Mouse (Mus musculus) lung, embryonic 14.5 days (tissue): Measurements from ENCODE around the gene Prcd. TPM values are rescaled to one million over a fixed set of nuclear protein-coding genes. Genes with fewer than 3 reads are reported as not detected.

Experiments
- ATAC-seq: fragments of 200-750 bp; cut with Nextera tagmentation; 2 replicates; pipeline ENCODE4 v1.8.0; 2017; ENCODE audit warnings: mild to moderate bottlenecking, moderate TSS enrichment, moderate library complexity; ENCODE audit not compliant: insufficient read depth
- DNase-seq: peaks from one replicate; pipeline ENCODE4 v3.0.0-alpha.2; 2015
- H3K27ac ChIP-seq: fragments of 300-500 bp; sonication (generic); 2 replicates; pipeline ENCODE4 v1.5.1; 2014; ENCODE audit warnings: low read depth, mild to moderate bottlenecking, moderate library complexity
- H3K27me3 ChIP-seq: fragments of 300-500 bp; sonication (generic); 2 replicates; pipeline ENCODE4 v1.6.1; 2014; ENCODE audit warnings: low read length, control low read depth; ENCODE audit not compliant: insufficient read depth
- H3K36me3 ChIP-seq: fragments of 300-500 bp; sonication (generic); 2 replicates; pipeline ENCODE4 v1.6.1; 2014; ENCODE audit warnings: control low read depth; ENCODE audit not compliant: insufficient read depth
- H3K4me1 ChIP-seq: fragments of 300-500 bp; sonication (generic); 2 replicates; pipeline ENCODE4 v1.6.1; 2014; ENCODE audit warnings: antibody characterized with exemption, control low read depth; ENCODE audit not compliant: insufficient read depth
- H3K4me2 ChIP-seq: fragments of 300-500 bp; sonication (generic); 2 replicates; pipeline ENCODE4 v1.6.1; 2014; ENCODE audit warnings: mild to moderate bottlenecking
- H3K4me3 ChIP-seq: fragments of 300-500 bp; sonication (generic); 2 replicates; pipeline ENCODE4 v1.5.1; 2014; ENCODE audit warnings: low read depth, low read length
- H3K9ac ChIP-seq: fragments of 300-500 bp; sonication (generic); 2 replicates; pipeline ENCODE4 v1.6.1; 2014
- H3K9me3 ChIP-seq: fragments of 300-500 bp; sonication (generic); 2 replicates; pipeline ENCODE4 v1.6.1; 2016; ENCODE audit warnings: low read depth, low read length, control low read depth
- CTCF ChIP-seq: IDR thresholded peaks from 2 replicates; pipeline ENCODE4 v1.5.1; 2016; ENCODE audit warnings: antibody characterized with exemption, low read depth
- WGBS: fragments of 180-500 bp; shearing (Covaris S2); extraction: QIAGEN DNeasy Blood & Tissue Kit; methylation state at CpG from one replicate; pipeline ENCODE4 v1.1.7; 2014; 5-methylcytosine and 5-hydroxymethylcytosine counted together
- polyA plus RNA-seq: library from polyadenylated mRNA; unstranded; fragments of >200 nt; fragmentation: Nextera tagmentation; extraction: Ambion mirVana; gene quantifications from 2 replicates; pipeline ENCODE4 v1.2.1, GENCODE M21; 2014

Gene Prcd
- polyA plus RNA-seq, 1 experiment from 2014 or later, result 1.6 TPM

DNA sequence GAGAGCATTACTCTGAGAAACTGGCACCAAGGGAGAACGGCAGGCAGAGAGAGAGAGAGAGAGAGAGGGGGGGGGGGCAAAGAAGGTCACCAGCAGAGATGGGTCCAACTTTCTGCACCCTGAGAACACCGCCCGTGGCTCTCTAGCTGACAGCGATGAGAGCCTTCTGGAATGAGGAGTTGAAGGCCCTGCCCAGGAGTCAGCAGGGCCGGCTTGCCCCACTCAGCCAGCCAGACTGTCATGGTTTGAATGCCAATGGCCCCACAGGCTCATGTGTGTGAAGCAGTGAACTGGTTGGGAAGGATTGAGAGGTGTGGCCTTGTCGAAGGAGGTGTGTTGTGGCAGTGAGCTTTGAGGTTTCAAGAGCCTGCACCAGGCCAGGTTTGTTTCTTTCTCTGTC, 40.1 kb upstream of the Prcd start:
- Histone ChIP-seq H3K9me3 (no peaks in the 10 kb centered on the region), H3K36me3 (peaks cover 2% of the 10 kb centered on the region; the same call in 1 of the 2 replicates), H3K4me2 (no peak overlapping the region), H3K27ac (no peak overlapping the region), H3K4me3 (no peak overlapping the region), H3K27me3 (no peaks in the 10 kb centered on the region), H3K4me1 (peaks cover 18% of the 10 kb centered on the region), H3K9ac (no peak overlapping the region)
- WGBS, result 77% methylated on average over 6 of the region's 6 CpGs
- ATAC-seq (no peak), DNase-seq (no peak)
- no peak for TF ChIP-seq CTCF

DNA sequence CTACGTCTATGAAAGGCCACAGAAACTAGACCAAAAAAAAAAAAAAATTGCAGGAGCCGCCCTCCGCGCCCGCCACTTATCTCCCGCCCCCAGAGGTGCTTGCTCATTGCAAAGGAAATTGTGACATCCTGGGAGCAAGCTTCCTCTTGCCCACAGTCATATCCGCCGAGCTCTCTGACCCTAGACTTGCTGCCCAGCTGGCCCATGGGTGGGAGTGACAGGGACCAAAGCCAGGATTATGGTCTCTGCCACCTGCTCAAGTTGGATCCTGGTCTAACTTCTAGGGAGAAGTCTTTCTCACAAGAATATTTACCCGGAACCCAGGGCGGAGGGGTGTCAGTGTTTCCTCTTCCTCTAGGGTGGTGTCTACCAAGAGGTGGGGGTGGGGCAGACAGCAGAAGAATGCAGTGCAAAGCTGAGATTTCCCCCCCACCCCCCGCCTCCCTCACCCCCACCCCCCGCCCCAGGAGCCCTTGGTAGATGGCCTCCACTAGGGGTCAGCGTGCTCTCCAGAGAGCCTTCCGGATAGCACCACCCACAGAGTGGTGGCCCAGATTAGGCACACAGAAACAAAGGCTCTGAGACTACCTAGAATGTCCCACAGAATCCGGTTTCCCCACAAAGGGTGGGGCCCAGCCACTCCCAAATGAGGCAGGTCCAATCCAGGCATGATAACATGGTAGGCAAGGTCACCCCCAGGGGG, 37.4 kb upstream of the Prcd start:
- no peaks in the 10 kb centered on the region for H3K36me3 ChIP-seq
- H3K4me3 ChIP-seq, result no peak overlapping the region
- ATAC-seq (0 out of 2 replicates have a peak, but pooled peaks have one; percentile 13), DNase-seq (peak; percentile 71)
- TF ChIP-seq CTCF, result peak; percentile 37; the same call in 1 of the 2 replicates
- H3K27ac ChIP-seq, result peak overlapping the region; percentile 31
- peak overlapping the region; percentile 30 for H3K4me2 ChIP-seq
- WGBS, result 34% methylated on average over 15 of the region's 15 CpGs
- no peaks in the 10 kb centered on the region for H3K9me3 ChIP-seq
- H3K9ac ChIP-seq, result no peak overlapping the region
- H3K4me1 ChIP-seq, result peaks cover 39% of the 10 kb centered on the region
- H3K27me3 ChIP-seq, result no peaks in the 10 kb centered on the region

DNA sequence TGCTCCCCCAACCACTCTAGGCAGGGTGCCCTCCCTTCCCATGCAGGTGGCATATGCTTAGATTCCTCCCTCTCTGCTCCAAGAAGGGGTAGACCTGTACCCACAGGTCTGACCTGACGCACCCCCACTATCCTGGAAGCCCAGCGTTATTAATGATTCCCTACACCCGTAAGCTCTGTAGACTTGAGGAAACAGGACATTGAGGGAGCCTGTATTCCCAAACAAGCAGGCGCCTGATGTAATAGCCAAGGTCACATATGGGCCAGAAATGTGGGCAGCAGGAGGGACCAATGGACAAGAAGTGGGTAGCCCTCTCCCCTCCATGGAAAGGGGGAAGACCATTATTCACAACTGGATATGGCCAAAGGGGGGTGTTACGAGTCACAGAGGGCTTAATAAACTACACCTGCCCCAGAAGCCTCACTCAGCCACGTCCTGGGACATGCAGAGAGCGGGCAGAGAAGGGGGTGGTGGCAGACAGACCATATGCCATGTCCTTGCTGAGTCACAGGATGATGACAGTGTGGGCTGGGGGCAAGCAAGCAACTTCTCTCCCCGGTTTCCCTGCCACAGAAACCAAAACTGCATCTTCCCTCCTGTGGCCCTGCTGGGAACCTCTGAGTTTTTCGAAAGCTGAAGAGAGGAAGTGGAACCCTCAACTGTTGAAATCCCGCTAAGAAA, 36.8 kb upstream of the Prcd start:
- no peaks in the 10 kb centered on the region for H3K36me3 ChIP-seq
- no peaks in the 10 kb centered on the region for H3K9me3 ChIP-seq
- H3K27me3 ChIP-seq, result no peaks in the 10 kb centered on the region
- H3K4me3 ChIP-seq, result no peak overlapping the region
- H3K27ac ChIP-seq, result peak overlapping the region; percentile 31
- peak overlapping the region; percentile 30; the same call in 1 of the 2 replicates for H3K4me2 ChIP-seq
- H3K9ac ChIP-seq, result no peak overlapping the region
- no peak for DNase-seq
- peaks cover 46% of the 10 kb centered on the region for H3K4me1 ChIP-seq
- no peak for ATAC-seq
- WGBS, result 63% methylated on average over 10 of the region's 10 CpGs
- no peak for TF ChIP-seq CTCF

DNA sequence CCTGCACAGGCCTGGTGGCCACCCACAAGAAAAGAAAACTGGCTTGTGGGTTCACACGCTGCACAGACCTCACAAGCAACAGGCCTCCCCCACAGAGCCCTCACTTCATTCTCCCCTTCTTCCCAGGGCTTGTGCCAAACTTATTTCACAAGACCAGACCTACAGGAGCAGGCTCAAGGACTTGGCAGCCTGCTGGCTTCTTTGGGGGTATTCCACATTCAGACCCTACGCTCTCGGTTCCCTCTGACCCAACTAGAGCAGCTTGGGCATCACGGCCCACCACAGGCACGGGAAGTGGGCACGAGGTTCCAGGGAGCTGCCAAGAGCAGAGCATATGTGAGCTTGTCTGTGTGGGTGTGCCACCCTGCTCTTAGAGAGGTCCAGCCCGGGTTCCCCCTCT, 35.7 kb upstream of the Prcd start:
- no peak for TF ChIP-seq CTCF

DNA sequence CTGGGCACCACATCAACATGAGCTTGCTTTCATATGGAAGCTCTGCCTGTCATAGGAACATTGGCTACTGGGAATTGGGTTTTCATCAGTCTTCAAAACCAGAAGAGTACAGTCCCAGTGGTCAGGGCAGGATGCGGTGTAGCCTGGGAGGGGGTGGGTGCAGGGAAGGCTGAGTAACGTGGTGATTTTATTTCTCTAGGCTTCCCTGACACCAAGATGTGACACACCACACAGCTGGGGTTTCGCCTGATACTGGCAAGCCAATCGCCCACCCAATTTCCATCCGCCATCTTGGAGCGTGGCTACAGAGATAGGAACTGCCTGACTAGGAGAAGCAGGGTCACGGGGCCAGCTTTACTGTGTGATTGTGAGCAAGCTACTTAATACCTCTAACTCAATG, 34.7 kb upstream of the Prcd start:
- DNase-seq (no peak), ATAC-seq (no peak)
- no peaks in the 10 kb centered on the region for H3K27me3 ChIP-seq
- H3K4me2 ChIP-seq, result no peak overlapping the region
- H3K9me3 ChIP-seq, result no peaks in the 10 kb centered on the region
- no peaks in the 10 kb centered on the region for H3K36me3 ChIP-seq
- H3K27ac ChIP-seq, result no peak overlapping the region
- TF ChIP-seq CTCF, result no peak
- H3K4me3 ChIP-seq, result no peak overlapping the region
- H3K4me1 ChIP-seq, result peaks cover 53% of the 10 kb centered on the region
- H3K9ac ChIP-seq, result no peak overlapping the region
- 87% methylated on average over 7 of the region's 7 CpGs for WGBS

More for the DNA sequence above, 35.7 kb upstream of the Prcd start:
- ATAC-seq (no peak), DNase-seq (peak; percentile 76)
- Histone ChIP-seq H3K36me3 (no peaks in the 10 kb centered on the region), H3K9ac (no peak overlapping the region), H3K4me2 (no peak overlapping the region), H3K4me3 (no peak overlapping the region), H3K27me3 (no peaks in the 10 kb centered on the region), H3K27ac (peak overlapping the region; percentile 9; the same call in 1 of the 2 replicates), H3K4me1 (peaks cover 53% of the 10 kb centered on the region), H3K9me3 (no peaks in the 10 kb centered on the region)
- WGBS, result 69% methylated on average over 7 of the region's 7 CpGs

DNA sequence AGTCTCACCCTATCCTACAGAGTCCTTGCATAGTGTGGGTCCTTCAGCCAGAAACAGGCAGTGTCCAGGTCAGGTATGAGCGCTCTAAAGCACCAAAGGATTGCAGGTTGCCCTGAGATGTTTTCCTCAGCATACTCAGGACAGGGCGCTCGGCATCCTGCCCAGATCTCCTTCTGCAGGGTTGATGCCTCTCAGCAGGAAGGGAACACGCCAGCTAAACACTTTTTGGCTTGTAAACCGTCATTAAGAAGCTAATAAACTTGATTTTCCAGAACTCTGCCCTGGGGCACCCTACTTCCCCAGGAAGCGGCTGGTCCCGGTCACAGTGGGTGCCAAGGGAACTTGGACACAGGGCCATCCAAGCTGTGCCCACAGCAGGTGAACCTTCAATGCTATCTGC, 34.2 kb upstream of the Prcd start:
- no peak overlapping the region for H3K27ac ChIP-seq
- no peak overlapping the region for H3K9ac ChIP-seq
- no peak for TF ChIP-seq CTCF
- H3K9me3 ChIP-seq, result no peaks in the 10 kb centered on the region
- no peak for DNase-seq
- H3K27me3 ChIP-seq, result no peaks in the 10 kb centered on the region
- WGBS, result 87% methylated on average over 7 of the region's 7 CpGs
- H3K4me1 ChIP-seq, result peaks cover 54% of the 10 kb centered on the region
- no peak overlapping the region for H3K4me3 ChIP-seq
- ATAC-seq, result no peak
- H3K4me2 ChIP-seq, result 0 out of 2 replicates have a peak overlapping the region, but pooled peaks have one; percentile 12
- H3K36me3 ChIP-seq, result no peaks in the 10 kb centered on the region

DNA sequence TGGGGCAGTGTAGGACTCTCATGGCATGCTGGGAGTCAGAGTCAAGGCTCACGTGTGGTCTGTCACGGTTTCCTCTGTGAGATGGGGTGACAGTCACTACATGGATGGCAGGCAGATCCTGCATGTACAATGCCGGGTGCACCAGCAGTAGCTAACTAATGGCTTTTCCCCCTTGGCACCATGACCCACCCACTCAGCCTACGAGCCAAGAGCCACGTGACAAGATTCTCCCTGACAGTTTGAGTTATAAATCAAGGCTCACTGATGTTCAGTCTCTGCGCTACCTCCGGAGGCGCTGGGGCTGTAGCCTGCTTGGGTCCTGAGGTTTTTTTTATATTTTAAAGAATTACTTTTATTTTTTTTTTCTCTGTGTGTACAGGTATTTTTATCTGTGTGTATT, 33.8 kb upstream of the Prcd start:
- Histone ChIP-seq H3K4me2 (peak overlapping the region; percentile 89; the same call in 1 of the 2 replicates), H3K27me3 (no peaks in the 10 kb centered on the region), H3K9ac (no peak overlapping the region), H3K9me3 (no peaks in the 10 kb centered on the region), H3K4me1 (peaks cover 58% of the 10 kb centered on the region), H3K4me3 (no peak overlapping the region), H3K27ac (no peak overlapping the region), H3K36me3 (no peaks in the 10 kb centered on the region)
- 48% methylated on average over 8 of the region's 8 CpGs for WGBS
- TF ChIP-seq CTCF, result no peak
- ATAC-seq (no peak), DNase-seq (no peak)
